Mouse (Mus musculus) embryonic fibroblast, embryonic 13.5 days (primary cell): ENCODE measurements around the gene Srsx. TPM values are rescaled to one million over a fixed set of nuclear protein-coding genes. Genes with fewer than 3 reads are reported as not detected.
"Not testable (repeated sequence)": the region's sequence is repeated elsewhere in the genome, so short reads cannot be mapped to it uniquely, and the experiment has no call there.

Experiments used
- H3K27ac ChIP-seq: 2 replicates; pipeline ENCODE4 v1.5.1; 2012; ENCODE audit warnings: low read length, control low read depth, inconsistent platforms; ENCODE audit not compliant: insufficient read depth
- H3K4me1 ChIP-seq: 2 replicates; pipeline ENCODE4 v1.6.1; 2011; ENCODE audit warnings: low read length; ENCODE audit not compliant: control insufficient read depth, insufficient read depth
- H3K4me3 ChIP-seq: 2 replicates; pipeline ENCODE4 v1.5.1; 2011; ENCODE audit warnings: mild to moderate bottlenecking, control low read depth, low read length; ENCODE audit not compliant: insufficient read depth
- polyA plus RNA-seq: library from polyadenylated mRNA; stranded (reverse); fragments of >200 nt; gene quantifications from 2 replicates; pipeline ENCODE4 v1.2.4, GENCODE M21; 2011; ENCODE audit warnings: low read depth; ENCODE audit not compliant: missing spikeins, insufficient read length

Srsx gene
- not detected in 2 replicates for polyA plus RNA-seq

- not testable (repeated sequence) for H3K4me3 ChIP-seq, H3K4me1 ChIP-seq, H3K27ac ChIP-seq
These were observed at the start of gene Srsx for GRCm38 (mm10) chrX:123222381-123222780. Gene Srsx, minus strand, starts transcription at chrX:123222481.

- H3K27ac ChIP-seq, H3K4me1 ChIP-seq, H3K4me3 ChIP-seq: not testable (repeated sequence)
These were observed 24.5 kb upstream of the Srsx start, which contains the start of gene Gm17577 for GRCm38 (mm10) chrX:123246807-123247206. Gene Gm17577, minus strand, starts transcription at chrX:123246907.

Other genes with a start within 250 kb of the Srsx start
- not detected in 2 replicates for gene Gm17521, start 192.8 kb downstream of the Srsx start, polyA plus RNA-seq
- gene Cldn34c1, start 119.0 kb downstream of the Srsx start, polyA plus RNA-seq = 6.0 and 6.8 TPM in 2 replicates
- gene Gm17577, start 24.4 kb upstream of the Srsx start, polyA plus RNA-seq = not detected in 2 replicates